Mouse (Mus musculus): ENCODE results near the gene Sesn3.
"Not testable (repeated sequence)": the region's sequence is repeated elsewhere in the genome, so short reads cannot be mapped to it uniquely, and the experiment has no call there.

DNA sequence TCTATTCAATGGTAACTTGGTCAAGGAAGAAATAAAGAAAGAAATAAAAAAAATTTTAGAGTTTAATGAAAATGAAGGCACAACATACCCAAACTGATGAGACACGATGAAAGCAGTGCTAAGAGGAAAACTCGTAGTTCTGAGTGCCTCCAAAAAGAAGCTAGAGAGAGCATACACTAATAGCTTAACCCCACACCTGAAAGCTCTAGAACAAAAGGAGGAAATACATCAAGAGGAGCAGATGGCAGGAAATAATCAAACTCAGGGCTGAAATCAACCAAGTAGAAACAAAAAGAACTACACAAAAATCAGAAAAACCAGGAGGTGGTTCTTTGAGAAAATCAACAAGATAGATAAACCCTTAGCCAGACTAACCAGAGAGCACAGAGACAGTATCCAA, 47.8 kb upstream of the Sesn3 start:
- TF ChIP-seq CTCF (IDR thresholded peaks at IDR 0.05; ENCODE audit: borderline replicate concordance, control insufficient read depth, extremely low read depth, insufficient read depth, low read length, poor library complexity); POLR2A (IDR thresholded peaks at IDR 0.05; ENCODE audit: control insufficient read depth, extremely low read depth, insufficient read depth, low read length, poor library complexity): not testable (repeated sequence)

All from thymus, adult 2 months (tissue).